Mouse (Mus musculus): ENCODE data around the gene Slc41a2. TPM values are rescaled to one million over a fixed set of nuclear protein-coding genes. Genes with fewer than 3 reads are reported as not detected.

The Slc41a2 gene
- total RNA-seq, 2 experiments from 2014 or later, result 25.4 to 26.8 TPM

- no peak for DNase-seq (ENCODE audit: low spot score in 2 of 2)
Measured at GRCm38 (mm10) chr10:83234391-83234790, 103.3 kb downstream of the Slc41a2 start.

DNA sequence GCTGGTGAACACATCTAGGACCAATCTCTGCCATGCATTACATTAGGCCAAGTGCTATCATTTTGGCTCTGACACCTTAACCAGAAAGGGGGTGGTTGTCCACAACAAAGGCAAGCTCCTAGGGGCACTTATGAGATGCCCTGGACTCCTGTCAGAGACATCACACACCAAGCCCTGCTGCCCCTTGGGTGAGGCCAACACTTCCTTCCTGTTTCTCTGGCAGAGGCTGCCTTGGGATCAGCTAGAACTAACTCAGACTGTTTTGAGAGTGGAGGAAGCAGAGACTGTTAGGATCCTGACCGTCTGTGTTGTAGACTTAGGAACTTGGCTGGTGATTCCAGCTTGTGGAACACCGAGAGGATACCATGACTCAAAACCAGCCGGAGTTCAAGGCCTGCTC lies 103.7 kb downstream of the Slc41a2 start:
- DNase-seq (ENCODE audit: low spot score in 2 of 2), result no peak

DNA sequence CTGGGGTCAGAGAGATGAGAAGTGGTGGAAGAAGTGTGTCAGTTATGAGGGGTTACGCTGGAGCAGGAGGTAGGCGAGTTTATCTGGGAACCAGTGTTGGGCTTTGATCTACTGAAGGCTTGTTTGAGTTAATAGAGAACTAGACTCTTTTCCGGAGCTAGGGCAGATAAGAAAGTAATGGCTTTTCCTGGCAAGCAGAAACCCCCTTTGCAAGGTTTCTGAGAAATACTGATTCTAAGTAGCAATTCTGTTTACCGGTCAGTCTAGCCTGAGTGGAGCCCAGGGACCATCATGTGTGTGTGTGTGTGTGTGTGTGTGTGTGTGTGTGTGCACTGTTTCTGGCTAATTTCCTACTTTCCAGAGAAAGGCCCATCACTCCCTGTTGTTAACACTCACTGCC lies 109.1 kb downstream of the Slc41a2 start:
- DNase-seq (ENCODE audit: low spot score in 2 of 2), result no peak

DNA sequence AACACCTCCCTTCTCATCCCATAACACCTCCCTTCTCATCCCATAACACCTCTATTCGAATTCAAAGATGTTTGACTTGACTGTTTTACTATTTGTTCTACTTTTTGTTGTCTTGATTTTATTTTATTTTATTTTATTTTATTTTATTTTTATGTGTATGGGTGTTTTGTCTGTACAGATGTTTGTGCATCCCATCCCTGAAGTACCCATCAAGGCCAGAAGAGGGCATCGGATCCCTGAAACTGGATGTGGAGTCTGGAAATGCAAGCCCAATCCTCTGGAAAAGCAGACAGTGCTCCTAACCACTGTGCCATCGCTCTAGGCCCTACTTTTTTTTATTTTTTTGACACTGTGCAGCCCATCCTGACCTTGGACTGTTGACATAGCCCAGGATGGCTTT lies 112.7 kb downstream of the Slc41a2 start:
- peak in 1 of 2 experiments; percentile 21 for DNase-seq (ENCODE audit: low spot score in 2 of 2)

DNA sequence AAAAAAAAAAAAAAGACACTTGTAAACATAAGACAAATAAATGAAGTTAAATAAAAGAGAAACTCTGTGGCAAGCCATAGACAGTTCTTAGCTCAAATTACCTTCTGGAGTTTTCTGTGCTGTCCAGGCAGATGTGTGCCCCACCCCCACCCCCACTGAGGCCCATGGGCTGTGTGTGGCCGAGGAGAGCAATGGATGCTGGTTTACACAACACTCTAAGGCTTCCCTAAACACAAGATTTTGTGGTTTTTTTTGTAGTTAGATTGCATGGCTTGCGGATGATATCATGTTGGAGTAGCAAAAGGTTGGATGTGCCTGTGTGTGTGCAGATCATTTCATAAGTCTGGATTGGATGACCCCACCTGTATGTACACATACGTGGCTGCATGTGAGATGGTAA lies 116.8 kb downstream of the Slc41a2 start:
- DNase-seq (ENCODE audit: low spot score in 2 of 2), result no peak

DNA sequence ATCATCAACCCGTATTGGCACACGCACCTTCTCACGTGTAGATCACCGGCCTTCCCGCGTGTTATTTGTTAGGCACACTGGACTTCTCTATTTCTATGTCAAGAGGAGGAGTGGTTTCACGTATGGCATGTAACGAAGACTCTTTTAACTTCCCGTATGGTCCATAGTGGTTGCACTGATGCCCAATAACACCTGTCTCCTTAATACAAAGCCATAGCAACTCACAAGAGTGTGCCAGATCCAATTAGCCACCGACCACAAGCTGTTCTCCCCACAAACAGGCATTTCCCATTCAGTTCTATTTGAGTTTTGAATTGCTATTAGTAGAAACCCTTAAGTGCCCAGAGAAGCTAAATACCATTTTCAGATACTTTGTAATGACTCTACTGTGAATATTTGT lies 117.5 kb downstream of the Slc41a2 start:
- DNase-seq (ENCODE audit: low spot score in 2 of 2), result no peak

DNA sequence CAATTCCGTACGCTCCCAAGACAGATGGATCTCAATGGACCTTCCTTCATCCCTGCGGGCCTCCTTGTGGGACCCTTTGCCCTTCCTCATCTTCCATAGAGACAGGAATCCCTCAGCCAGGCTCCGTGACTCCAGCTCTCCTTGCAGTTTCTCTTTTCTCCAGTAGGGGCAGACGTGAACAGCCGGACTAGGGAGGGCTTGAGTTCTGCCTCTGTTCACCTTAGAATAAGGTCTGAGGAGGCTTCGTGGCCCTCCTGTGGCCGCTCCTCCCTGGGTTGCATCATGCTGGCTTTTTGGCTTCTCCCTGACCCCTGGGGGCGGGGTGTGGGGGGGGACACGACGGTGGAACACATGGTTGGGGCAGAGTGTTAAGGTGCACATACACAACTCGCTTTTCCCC lies 118.0 kb downstream of the Slc41a2 start:
- peak; percentile 61 to 74 for DNase-seq (ENCODE audit: low spot score in 2 of 2)

- no peak for DNase-seq (ENCODE audit: low spot score in 2 of 2)
Measured at GRCm38 (mm10) chr10:83218778-83219177, 118.9 kb downstream of the Slc41a2 start.

DNA sequence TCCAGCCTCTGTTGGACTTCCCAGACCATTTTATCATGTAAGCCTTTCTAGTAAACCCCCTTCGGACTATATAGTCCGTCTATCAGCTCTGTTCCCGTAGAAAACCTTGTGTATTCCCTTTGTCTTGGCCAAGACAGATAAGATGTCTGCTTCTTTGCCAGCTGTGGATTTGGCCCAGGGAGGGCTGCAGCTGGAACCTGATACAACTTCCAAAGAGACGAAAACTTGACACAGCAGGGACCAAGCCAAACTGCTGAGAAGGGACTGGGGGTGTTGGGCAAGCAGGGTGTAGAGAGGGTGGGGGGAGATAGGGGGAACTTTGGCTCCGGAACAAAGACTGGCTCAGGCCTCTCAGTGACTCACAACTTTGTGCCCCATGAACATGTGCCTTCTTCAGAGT lies 120.4 kb downstream of the Slc41a2 start:
- no peak for DNase-seq (ENCODE audit: low spot score in 2 of 2)

- no peak for DNase-seq (ENCODE audit: low spot score in 2 of 2)
Measured at GRCm38 (mm10) chr10:83215559-83215958, 122.1 kb downstream of the Slc41a2 start.

DNA sequence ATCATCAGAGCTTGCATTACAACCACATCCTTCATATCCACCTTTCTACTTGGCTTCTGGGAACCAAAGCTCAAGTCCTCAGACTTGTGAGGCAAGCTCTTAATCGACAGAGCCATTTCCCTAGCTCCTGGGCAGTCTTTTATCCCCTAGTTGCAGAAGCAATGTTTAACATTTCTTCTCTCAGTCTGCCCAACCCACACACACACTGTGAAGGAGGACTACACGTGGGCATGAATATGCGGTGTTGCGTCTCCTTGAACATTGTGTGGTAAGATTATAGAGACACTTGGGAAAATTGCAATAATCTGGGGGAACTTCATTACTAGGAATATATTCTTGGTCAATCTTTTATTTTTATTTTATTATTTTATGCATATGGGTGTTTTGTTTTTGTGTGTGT lies 125.1 kb downstream of the Slc41a2 start:
- peak in 1 of 2 experiments; percentile 25 for DNase-seq (ENCODE audit: low spot score in 2 of 2)

DNA sequence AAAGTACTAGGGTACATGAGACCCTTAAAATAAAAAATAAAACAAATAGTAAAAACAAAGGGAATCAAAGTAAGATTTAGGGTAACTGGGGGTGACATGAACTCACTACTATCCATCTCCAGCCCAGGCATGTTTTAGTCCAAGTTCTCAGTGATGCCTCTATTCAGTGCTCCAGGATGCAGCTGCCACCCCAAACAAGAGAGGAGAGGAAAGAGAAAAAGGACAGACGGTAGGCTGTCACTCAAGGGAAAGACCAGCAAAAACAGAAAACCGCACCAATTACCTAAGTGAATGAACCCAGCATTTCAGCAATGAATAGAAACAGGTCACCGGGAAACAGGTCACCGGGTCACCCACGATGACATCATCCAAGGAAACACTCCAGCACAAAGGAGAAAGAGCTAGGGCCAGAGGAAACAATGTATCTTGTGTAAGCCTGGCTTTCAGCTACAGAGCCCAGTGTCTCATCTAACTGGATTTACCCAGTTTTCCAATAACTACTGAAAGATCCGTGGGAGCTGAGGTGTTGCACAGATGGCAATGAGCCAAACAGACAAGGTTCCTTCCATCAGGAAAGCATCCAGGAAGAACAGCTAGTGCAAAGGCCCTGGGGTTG lies 126.6 kb downstream of the Slc41a2 start:
- DNase-seq (ENCODE audit: low spot score in 2 of 2), result no peak

GRCm38 (mm10) chr10:83210122-83210521 lies 127.6 kb downstream of the Slc41a2 start:
- peak in 1 of 2 experiments; percentile 30 for DNase-seq (ENCODE audit: low spot score in 2 of 2)

DNA sequence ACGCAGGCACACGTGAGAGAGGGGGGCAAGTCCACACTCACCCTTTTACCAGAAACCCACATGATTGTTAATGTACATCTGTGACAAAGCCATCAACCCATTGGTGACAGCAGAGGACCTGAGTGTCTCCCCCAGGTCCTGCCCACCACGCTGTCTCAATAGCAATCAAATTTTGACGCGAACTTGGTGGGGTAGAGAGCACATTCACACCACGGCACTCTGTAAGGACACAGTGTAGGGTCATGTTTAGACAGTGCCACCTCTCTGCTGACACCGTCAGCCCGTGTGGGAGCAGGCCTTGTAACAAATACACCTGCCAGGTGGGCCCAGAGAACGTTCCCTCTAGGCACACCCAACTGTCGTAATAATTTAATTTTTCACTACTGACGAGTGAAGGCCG lies 128.3 kb downstream of the Slc41a2 start:
- DNase-seq (ENCODE audit: low spot score in 2 of 2), result no peak

DNA sequence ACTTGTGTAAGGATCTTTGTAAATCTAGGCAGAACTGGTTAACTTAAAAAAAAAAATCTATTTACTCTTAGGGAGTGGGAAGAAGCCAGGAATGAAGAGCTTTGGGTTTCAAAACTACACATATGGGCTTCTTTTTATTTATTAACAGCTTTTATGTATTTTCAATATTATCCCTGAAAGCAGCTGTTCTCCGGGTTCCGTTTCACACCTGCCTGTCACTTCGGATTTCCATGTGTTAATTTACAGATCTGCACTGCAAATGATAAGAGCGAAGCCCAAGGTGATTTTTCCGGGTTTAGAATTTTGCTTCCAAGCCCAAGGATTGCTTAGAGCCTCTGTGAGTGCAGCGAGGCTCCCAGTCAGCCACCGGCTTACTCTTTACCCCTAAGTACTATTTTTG lies 129.2 kb downstream of the Slc41a2 start:
- DNase-seq (ENCODE audit: low spot score in 2 of 2), result no peak

- no peak for DNase-seq (ENCODE audit: low spot score in 2 of 2)
Measured at GRCm38 (mm10) chr10:83202906-83203702, 134.6 kb downstream of the Slc41a2 start.

GRCm38 (mm10) chr10:83201525-83201924 lies 136.2 kb downstream of the Slc41a2 start:
- no peak for DNase-seq (ENCODE audit: low spot score in 2 of 2)

GRCm38 (mm10) chr10:83199290-83199689 lies 138.4 kb downstream of the Slc41a2 start:
- no peak for DNase-seq (ENCODE audit: low spot score in 2 of 2)

DNA sequence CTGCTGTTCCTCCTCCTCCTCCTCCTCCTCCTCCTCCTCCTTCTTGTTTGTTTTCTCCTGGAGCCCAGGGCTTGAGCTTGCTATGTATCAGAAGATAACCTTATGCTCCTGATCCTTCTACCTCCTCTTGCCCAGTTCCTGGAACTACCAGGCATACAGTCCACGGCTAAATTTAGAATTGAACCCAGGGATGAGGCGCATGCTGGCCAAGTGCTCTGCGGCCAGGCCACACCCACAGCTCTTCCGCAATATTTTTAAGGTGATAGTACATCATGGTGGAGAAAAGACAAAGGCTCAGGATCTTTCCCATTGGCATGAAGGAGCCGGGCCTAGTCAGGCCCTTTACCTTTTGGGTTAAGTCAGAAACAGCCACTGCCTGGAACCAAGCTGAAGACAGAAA lies 139.0 kb downstream of the Slc41a2 start:
- DNase-seq (ENCODE audit: low spot score in 2 of 2), result no peak

DNA sequence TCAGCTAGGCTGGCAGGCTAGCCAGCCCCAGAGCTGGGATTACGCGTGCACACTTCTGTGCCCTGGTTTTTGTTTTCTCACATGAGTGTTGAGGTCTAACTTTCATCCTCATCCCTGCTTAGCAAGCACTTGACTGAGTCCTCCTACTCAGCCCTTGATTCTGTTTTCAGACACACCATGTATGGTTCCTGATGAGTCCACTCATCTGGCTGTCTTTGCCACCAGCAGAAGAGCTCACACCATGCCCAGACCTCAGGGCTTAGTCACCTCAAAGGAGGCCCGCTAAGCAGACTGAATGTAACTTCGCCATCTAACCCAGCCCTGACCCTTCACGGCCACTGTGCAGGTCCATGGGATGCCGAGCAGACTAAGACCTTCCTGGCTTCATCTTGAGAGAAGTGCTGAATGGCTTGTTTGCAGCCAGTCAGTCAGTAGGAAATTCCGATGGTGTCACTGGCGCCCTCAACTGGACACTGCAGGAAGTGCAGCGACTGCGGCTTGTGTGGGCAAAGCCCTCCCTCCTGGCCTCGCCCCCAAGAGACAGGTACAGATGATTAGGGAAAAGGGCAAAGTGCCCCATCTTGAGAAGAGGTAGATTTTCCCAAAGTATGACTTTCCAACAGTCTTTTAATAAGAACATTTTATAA lies 139.9 kb downstream of the Slc41a2 start:
- peak; percentile 79 to 81 for DNase-seq (ENCODE audit: low spot score in 2 of 2)

- no peak for DNase-seq (ENCODE audit: low spot score in 2 of 2)
Measured at GRCm38 (mm10) chr10:83191982-83192381, 145.7 kb downstream of the Slc41a2 start.

- no peak for DNase-seq (ENCODE audit: low spot score in 2 of 2)
Measured at GRCm38 (mm10) chr10:83191476-83191875, 146.2 kb downstream of the Slc41a2 start.
